Comparison of ENCODE assay signal across 8 mouse cellular contexts in the genomic region with DNA sequence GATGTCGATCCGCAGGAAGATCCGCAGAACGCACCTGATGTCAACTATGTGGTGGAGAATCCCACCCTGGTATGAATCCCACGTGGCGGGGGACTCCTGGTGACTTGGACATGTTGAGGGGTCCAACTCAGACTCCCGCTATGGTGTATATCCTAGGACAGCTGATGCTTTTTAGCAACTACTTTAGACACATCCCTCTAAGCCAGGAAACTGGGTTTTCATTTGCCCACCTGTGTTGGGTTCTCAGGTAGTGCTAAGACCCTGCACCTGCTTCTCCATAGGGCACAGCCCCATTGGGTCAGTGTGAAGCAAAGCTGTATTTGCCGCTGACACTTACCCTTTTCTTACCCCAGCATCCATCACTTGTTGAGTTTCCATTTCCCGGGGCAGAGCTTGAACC. TPM values are rescaled to one million over a fixed set of nuclear protein-coding genes. Genes with fewer than 3 reads are reported as not detected.
DNase-seq lines count a peak whose midpoint lies in the region; ATAC-seq and TF ChIP-seq lines count a peak whose summit lies in the region.

No protein-coding gene starts in this region.

- peaks cover 10% of the 10 kb centered on the region; the same call in 1 of the 2 replicates for H3K4me1 ChIP-seq in kidney, postnatal 0 days (replicated peaks; ENCODE audit: insufficient read depth, low read length)
- H3K4me1 ChIP-seq in embryonic facial prominence, embryonic 10.5 days, result peaks cover 27% of the 10 kb centered on the region
- H3K4me1 ChIP-seq in hindbrain, embryonic 14.5 days (replicated peaks; ENCODE audit: control insufficient read depth, insufficient read depth, low read length), result peaks cover 16% of the 10 kb centered on the region
- peaks cover 15% of the 10 kb centered on the region for H3K4me1 ChIP-seq in midbrain, embryonic 14.5 days (ENCODE audit: control insufficient read depth, insufficient read depth, low read length)

- no peaks in the 10 kb centered on the region for H3K27me3 ChIP-seq in kidney, postnatal 0 days (ENCODE audit: insufficient read depth, low read length)
- H3K27me3 ChIP-seq in embryonic facial prominence, embryonic 10.5 days (replicated peaks; ENCODE audit: low read depth, poor library complexity, severe bottlenecking), result peaks cover 17% of the 10 kb centered on the region
- H3K27me3 ChIP-seq in hindbrain, embryonic 14.5 days (ENCODE audit: control insufficient read depth, insufficient read depth, low read length), result no peaks in the 10 kb centered on the region
- H3K27me3 ChIP-seq in midbrain, embryonic 14.5 days (ENCODE audit: control insufficient read depth, insufficient read depth, low read length), result no peaks in the 10 kb centered on the region

- no peak for DNase-seq in kidney, postnatal 0 days (ENCODE audit: low spot score)
- no peak for DNase-seq in kidney, postnatal 14 days
- DNase-seq in embryonic facial prominence, embryonic 10.5 days (ENCODE audit: low spot score), result no peak
- DNase-seq in hindbrain, embryonic 14.5 days (ENCODE audit: low spot score), result no peak
- no peak for DNase-seq in midbrain, embryonic 14.5 days
- no peak for DNase-seq in right cerebral cortex, adult 18-20 months
- no peak for DNase-seq in urinary bladder, postnatal 4 days (ENCODE audit: low spot score in 2 of 2)

- H3K9me3 ChIP-seq in kidney, postnatal 0 days (replicated peaks; ENCODE audit: low read length), result no peaks in the 10 kb centered on the region
- H3K9me3 ChIP-seq in embryonic facial prominence, embryonic 10.5 days, result no peaks in the 10 kb centered on the region
- H3K9me3 ChIP-seq in hindbrain, embryonic 14.5 days (ENCODE audit: control insufficient read depth, low read length), result no peaks in the 10 kb centered on the region
- no peaks in the 10 kb centered on the region for H3K9me3 ChIP-seq in midbrain, embryonic 14.5 days (ENCODE audit: control insufficient read depth, low read length)

- no peak for TF ChIP-seq CTCF in kidney, postnatal 0 days (IDR thresholded peaks at IDR 0.05; ENCODE audit: low read depth)

- peak overlapping the region; percentile 78 for H3K9ac ChIP-seq in kidney, postnatal 0 days (ENCODE audit: low read depth, low read length)
- peak overlapping the region; percentile 98 for H3K9ac ChIP-seq in hindbrain, embryonic 14.5 days
- peak overlapping the region; percentile 97 for H3K9ac ChIP-seq in midbrain, embryonic 14.5 days (replicated peaks; ENCODE audit: low read length)

- peaks cover 29% of the 10 kb centered on the region for H3K36me3 ChIP-seq in kidney, postnatal 0 days (ENCODE audit: insufficient read depth, low read length)
- H3K36me3 ChIP-seq in embryonic facial prominence, embryonic 10.5 days (replicated peaks), result peaks cover 73% of the 10 kb centered on the region
- H3K36me3 ChIP-seq in hindbrain, embryonic 14.5 days (replicated peaks; ENCODE audit: control insufficient read depth, insufficient read depth), result peaks cover 67% of the 10 kb centered on the region
- H3K36me3 ChIP-seq in midbrain, embryonic 14.5 days (ENCODE audit: control insufficient read depth, insufficient read depth, low read length), result peaks cover 66% of the 10 kb centered on the region

- ATAC-seq in kidney, postnatal 0 days (replicated peaks; ENCODE audit: low FRiP score, low read depth), result no peak
- ATAC-seq in hindbrain, embryonic 14.5 days (ENCODE audit: low FRiP score), result no peak
- no peak for ATAC-seq in midbrain, embryonic 14.5 days (ENCODE audit: low FRiP score, low TSS enrichment)
- no peak for ATAC-seq in inflammation-experienced regulatory T-cells, adult 6 months

- no peak overlapping the region for H3K27ac ChIP-seq in kidney, postnatal 0 days
- peak overlapping the region; percentile 87; the same call in 1 of the 2 replicates for H3K27ac ChIP-seq in embryonic facial prominence, embryonic 10.5 days (replicated peaks)
- no peak overlapping the region for H3K27ac ChIP-seq in hindbrain, embryonic 14.5 days
- H3K27ac ChIP-seq in midbrain, embryonic 14.5 days (replicated peaks; ENCODE audit: low read depth, low read length), result no peak overlapping the region

- peak overlapping the region; percentile 86 for H3K4me3 ChIP-seq in kidney, postnatal 0 days (replicated peaks; ENCODE audit: low read depth, low read length)
- H3K4me3 ChIP-seq in embryonic facial prominence, embryonic 10.5 days, result peak overlapping the region; percentile 99
- H3K4me3 ChIP-seq in hindbrain, embryonic 14.5 days (replicated peaks; ENCODE audit: low read length), result peak overlapping the region; percentile 99
- peak overlapping the region; percentile 91 for H3K4me3 ChIP-seq in midbrain, embryonic 14.5 days (replicated peaks; ENCODE audit: low read depth, low read length)

- WGBS in kidney, postnatal 0 days, result 33% methylated on average over 9 of the region's 9 CpGs
- WGBS in embryonic facial prominence, embryonic 10.5 days, result 43% methylated on average over 9 of the region's 9 CpGs
- WGBS in hindbrain, embryonic 14.5 days, result 43% methylated on average over 9 of the region's 9 CpGs
- WGBS in midbrain, embryonic 14.5 days, result 35% methylated on average over 9 of the region's 9 CpGs

- H3K4me2 ChIP-seq in kidney, postnatal 0 days (ENCODE audit: low read length), result peak overlapping the region; percentile 96
- peak overlapping the region; percentile 94 for H3K4me2 ChIP-seq in hindbrain, embryonic 14.5 days (replicated peaks)
- H3K4me2 ChIP-seq in midbrain, embryonic 14.5 days (ENCODE audit: low read length), result peak overlapping the region; percentile 90

RNA-seq across cellular contexts. Expression of a gene that starts 1.1 kb away (rescaled TPM):
- 158 and 170 TPM in 2 replicates for polyA plus RNA-seq in kidney, postnatal 0 days (2015; fragmentation: Nextera tagmentation; extraction: Ambion mirVana)
- polyA plus RNA-seq in embryonic facial prominence, embryonic 10.5 days (2016; fragmentation: Nextera tagmentation; extraction: Ambion mirVana), result 265 and 272 TPM in 2 replicates
- polyA plus RNA-seq in hindbrain, embryonic 14.5 days (2014; fragmentation: Nextera tagmentation; extraction: Ambion mirVana), result 288 and 307 TPM in 2 replicates
- 303 and 316 TPM in 2 replicates for polyA plus RNA-seq in midbrain, embryonic 14.5 days (2014; fragmentation: Nextera tagmentation; extraction: Ambion mirVana)
- 100 to 1,000 TPM; 121 to 154 (median 127) TPM for polyA plus RNA-seq in inflammation-experienced regulatory T-cells, adult 6 months (2017; shearing (Covaris generic))

RNA-seq across cellular contexts. Expression of a gene that starts 1.1 kb away (rescaled TPM):
- 32.4 and 32.6 TPM in 2 replicates for polyA plus RNA-seq in kidney, postnatal 0 days (2015; fragmentation: Nextera tagmentation; extraction: Ambion mirVana)
- polyA plus RNA-seq in embryonic facial prominence, embryonic 10.5 days (2016; fragmentation: Nextera tagmentation; extraction: Ambion mirVana), result 40.0 and 42.1 TPM in 2 replicates
- polyA plus RNA-seq in hindbrain, embryonic 14.5 days (2014; fragmentation: Nextera tagmentation; extraction: Ambion mirVana), result 86.1 and 87.0 TPM in 2 replicates
- 83.9 and 102 TPM in 2 replicates for polyA plus RNA-seq in midbrain, embryonic 14.5 days (2014; fragmentation: Nextera tagmentation; extraction: Ambion mirVana)
- 1 to 10 TPM; 3.5 to 4.4 (median 3.7) TPM for polyA plus RNA-seq in inflammation-experienced regulatory T-cells, adult 6 months (2017; shearing (Covaris generic))

RNA-seq across cellular contexts. Expression of a gene that starts 11.1 kb away (rescaled TPM):
- 66.0 and 73.0 TPM in 2 replicates for polyA plus RNA-seq in kidney, postnatal 0 days (2015; fragmentation: Nextera tagmentation; extraction: Ambion mirVana)
- 96.6 and 101 TPM in 2 replicates for polyA plus RNA-seq in embryonic facial prominence, embryonic 10.5 days (2016; fragmentation: Nextera tagmentation; extraction: Ambion mirVana)
- polyA plus RNA-seq in hindbrain, embryonic 14.5 days (2014; fragmentation: Nextera tagmentation; extraction: Ambion mirVana), result 43.8 and 43.9 TPM in 2 replicates
- polyA plus RNA-seq in midbrain, embryonic 14.5 days (2014; fragmentation: Nextera tagmentation; extraction: Ambion mirVana), result 39.4 and 48.0 TPM in 2 replicates
- polyA plus RNA-seq in inflammation-experienced regulatory T-cells, adult 6 months (2017; shearing (Covaris generic)), result 10 to 100 TPM; 30.4 to 34.4 (median 34.3) TPM

RNA-seq across cellular contexts. Expression of a gene that starts 22.6 kb away (rescaled TPM):
- 2.6 and 4.5 TPM in 2 replicates for polyA plus RNA-seq in kidney, postnatal 0 days (2015; fragmentation: Nextera tagmentation; extraction: Ambion mirVana)
- polyA plus RNA-seq in embryonic facial prominence, embryonic 10.5 days (2016; fragmentation: Nextera tagmentation; extraction: Ambion mirVana), result 10.5 and 11.6 TPM in 2 replicates
- 1.8 and 2.2 TPM in 2 replicates for polyA plus RNA-seq in hindbrain, embryonic 14.5 days (2014; fragmentation: Nextera tagmentation; extraction: Ambion mirVana)
- polyA plus RNA-seq in midbrain, embryonic 14.5 days (2014; fragmentation: Nextera tagmentation; extraction: Ambion mirVana), result 2.0 and 2.2 TPM in 2 replicates
- 10 to 100 TPM; 24.1 to 64.8 (median 62.8) TPM for polyA plus RNA-seq in inflammation-experienced regulatory T-cells, adult 6 months (2017; shearing (Covaris generic))

RNA-seq across cellular contexts. Expression of a gene that starts 39.2 kb away (rescaled TPM):
- polyA plus RNA-seq in kidney, postnatal 0 days (2015; fragmentation: Nextera tagmentation; extraction: Ambion mirVana), result 19.8 and 19.9 TPM in 2 replicates
- polyA plus RNA-seq in embryonic facial prominence, embryonic 10.5 days (2016; fragmentation: Nextera tagmentation; extraction: Ambion mirVana), result 121 and 132 TPM in 2 replicates
- polyA plus RNA-seq in hindbrain, embryonic 14.5 days (2014; fragmentation: Nextera tagmentation; extraction: Ambion mirVana), result 119 and 135 TPM in 2 replicates
- 120 and 124 TPM in 2 replicates for polyA plus RNA-seq in midbrain, embryonic 14.5 days (2014; fragmentation: Nextera tagmentation; extraction: Ambion mirVana)
- 10 to 100 TPM; 22.7 to 31.3 (median 29.4) TPM for polyA plus RNA-seq in inflammation-experienced regulatory T-cells, adult 6 months (2017; shearing (Covaris generic))
